Mouse (Mus musculus): ENCODE measurements around the gene Rbm12.
"Not testable (repeated sequence)": the region's sequence is repeated elsewhere in the genome, so short reads cannot be mapped to it uniquely, and the experiment has no call there.

DNA sequence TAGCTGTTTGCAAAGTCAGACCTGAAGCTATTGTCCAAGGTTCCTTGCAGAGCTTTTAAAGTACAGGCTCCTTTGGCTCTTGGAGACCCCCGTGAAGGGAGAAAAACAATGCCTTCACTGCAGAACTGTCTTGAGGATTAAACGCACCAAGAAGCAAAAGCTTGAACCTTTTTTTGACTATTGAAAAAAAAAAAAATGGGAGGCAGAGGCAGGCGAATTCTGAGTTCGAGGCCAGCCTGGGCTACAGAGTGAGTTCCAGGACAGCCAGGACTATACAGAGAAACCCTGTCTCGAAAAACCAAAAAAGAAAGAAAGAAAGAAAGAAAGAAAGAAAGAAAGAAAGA is 274 bp upstream of the Rbm12 start:
- TF ChIP-seq CTCF (IDR thresholded peaks at IDR 0.05; ENCODE audit: extremely low read depth, insufficient read length, insufficient replicate concordance, low read depth, low read length); POLR2A (IDR thresholded peaks at IDR 0.05; ENCODE audit: low read depth, low read length): not testable (repeated sequence)

Measured in small intestine, adult 2 months (tissue).